Mouse (Mus musculus): Measurements from ENCODE around the gene Bcas3. TPM values are rescaled to one million over a fixed set of nuclear protein-coding genes. Genes with fewer than 3 reads are reported as not detected.

Bcas3 gene
- polyA plus RNA-seq, 1 experiment from 2014 or later, result 31.2 TPM

DNA sequence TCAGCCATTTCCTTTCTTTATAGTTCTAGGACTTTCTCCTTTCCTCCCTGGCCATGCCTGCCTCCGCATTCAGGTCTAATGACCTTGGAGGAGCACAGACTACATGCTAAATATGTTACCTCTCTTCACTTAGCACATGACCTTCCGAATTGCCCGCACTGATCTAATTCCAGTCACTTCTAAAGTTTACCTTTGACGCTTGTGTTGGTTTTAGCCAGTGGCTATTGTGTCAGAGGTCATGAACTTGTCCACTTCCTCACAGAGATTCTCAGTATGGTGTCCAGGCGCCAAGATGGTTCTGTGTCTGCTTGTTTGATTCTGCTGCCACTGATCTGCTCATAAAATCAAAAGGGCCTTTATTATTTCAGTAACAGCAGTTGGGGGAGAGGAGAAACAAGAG is 338.3 kb downstream of the Bcas3 start:
- peaks cover 4% of the 10 kb centered on the region for H3K4me1 ChIP-seq (ENCODE audit: control insufficient read depth, insufficient read depth, low read length)
- no peak overlapping the region for H3K4me3 ChIP-seq (ENCODE audit: low read depth, low read length)
- no peak overlapping the region for H3K9ac ChIP-seq (replicated peaks; ENCODE audit: low read length)
- ATAC-seq (replicated peaks; ENCODE audit: insufficient number of reproducible peaks, low FRiP score, low TSS enrichment, low read depth) (no peak), DNase-seq (ENCODE audit: low spot score) (no peak)
- 23% methylated on average over 5 of the region's 5 CpGs for WGBS
- H3K36me3 ChIP-seq (replicated peaks; ENCODE audit: control insufficient read depth, insufficient read depth, low read depth, low read length), result no peaks in the 10 kb centered on the region
- no peak overlapping the region for H3K4me2 ChIP-seq (ENCODE audit: low read depth, low read length)
- no peak overlapping the region for H3K27ac ChIP-seq (replicated peaks; ENCODE audit: low read depth, low read length)
- H3K27me3 ChIP-seq (ENCODE audit: control insufficient read depth, insufficient read depth, low read length), result no peaks in the 10 kb centered on the region
- H3K9me3 ChIP-seq (replicated peaks; ENCODE audit: control insufficient read depth, low read length), result no peaks in the 10 kb centered on the region

DNA sequence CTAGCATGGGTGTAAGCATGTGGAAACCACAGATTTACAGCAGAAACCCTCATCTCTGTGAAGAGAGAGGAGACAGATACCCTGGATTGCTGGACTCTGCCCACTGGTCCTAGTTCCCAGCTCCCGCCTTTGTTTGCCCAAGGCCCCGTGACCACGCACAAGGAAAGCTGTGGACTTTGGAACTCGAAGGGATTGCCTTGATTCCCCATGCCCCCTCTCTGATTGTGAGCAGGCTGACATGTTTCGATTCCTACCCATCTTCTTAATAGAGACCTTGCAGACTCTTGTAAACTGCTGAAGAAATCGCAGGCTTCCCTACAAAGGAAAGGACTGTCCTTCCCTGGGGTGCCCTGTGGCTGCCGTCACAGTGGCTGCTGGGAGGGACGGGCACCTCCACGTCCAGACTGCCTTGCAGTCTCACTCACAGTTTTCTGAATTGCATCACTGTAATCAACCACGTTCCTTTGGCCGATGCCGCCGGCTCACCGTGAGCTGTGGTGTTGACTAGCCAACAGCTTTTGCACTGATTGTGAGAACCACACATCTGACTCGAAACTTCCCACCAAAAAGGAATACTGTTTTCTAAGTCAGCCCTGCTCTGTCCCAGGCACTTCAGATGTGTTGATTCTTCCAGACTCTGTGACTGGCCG is 342.8 kb downstream of the Bcas3 start:
- peaks cover 9% of the 10 kb centered on the region for H3K4me1 ChIP-seq (ENCODE audit: control insufficient read depth, insufficient read depth, low read length)
- H3K27ac ChIP-seq (replicated peaks; ENCODE audit: low read depth, low read length), result no peak overlapping the region
- H3K4me3 ChIP-seq (ENCODE audit: low read depth, low read length), result no peak overlapping the region
- H3K4me2 ChIP-seq (ENCODE audit: low read depth, low read length), result no peak overlapping the region
- no peaks in the 10 kb centered on the region for H3K27me3 ChIP-seq (ENCODE audit: control insufficient read depth, insufficient read depth, low read length)
- no peaks in the 10 kb centered on the region for H3K9me3 ChIP-seq (replicated peaks; ENCODE audit: control insufficient read depth, low read length)
- no peaks in the 10 kb centered on the region for H3K36me3 ChIP-seq (replicated peaks; ENCODE audit: control insufficient read depth, insufficient read depth, low read depth, low read length)
- DNase-seq (ENCODE audit: low spot score), result no peak
- H3K9ac ChIP-seq (replicated peaks; ENCODE audit: low read length), result no peak overlapping the region
- ATAC-seq (replicated peaks; ENCODE audit: insufficient number of reproducible peaks, low FRiP score, low TSS enrichment, low read depth), result no peak
- WGBS, result 67% methylated on average over 16 of the region's 16 CpGs

DNA sequence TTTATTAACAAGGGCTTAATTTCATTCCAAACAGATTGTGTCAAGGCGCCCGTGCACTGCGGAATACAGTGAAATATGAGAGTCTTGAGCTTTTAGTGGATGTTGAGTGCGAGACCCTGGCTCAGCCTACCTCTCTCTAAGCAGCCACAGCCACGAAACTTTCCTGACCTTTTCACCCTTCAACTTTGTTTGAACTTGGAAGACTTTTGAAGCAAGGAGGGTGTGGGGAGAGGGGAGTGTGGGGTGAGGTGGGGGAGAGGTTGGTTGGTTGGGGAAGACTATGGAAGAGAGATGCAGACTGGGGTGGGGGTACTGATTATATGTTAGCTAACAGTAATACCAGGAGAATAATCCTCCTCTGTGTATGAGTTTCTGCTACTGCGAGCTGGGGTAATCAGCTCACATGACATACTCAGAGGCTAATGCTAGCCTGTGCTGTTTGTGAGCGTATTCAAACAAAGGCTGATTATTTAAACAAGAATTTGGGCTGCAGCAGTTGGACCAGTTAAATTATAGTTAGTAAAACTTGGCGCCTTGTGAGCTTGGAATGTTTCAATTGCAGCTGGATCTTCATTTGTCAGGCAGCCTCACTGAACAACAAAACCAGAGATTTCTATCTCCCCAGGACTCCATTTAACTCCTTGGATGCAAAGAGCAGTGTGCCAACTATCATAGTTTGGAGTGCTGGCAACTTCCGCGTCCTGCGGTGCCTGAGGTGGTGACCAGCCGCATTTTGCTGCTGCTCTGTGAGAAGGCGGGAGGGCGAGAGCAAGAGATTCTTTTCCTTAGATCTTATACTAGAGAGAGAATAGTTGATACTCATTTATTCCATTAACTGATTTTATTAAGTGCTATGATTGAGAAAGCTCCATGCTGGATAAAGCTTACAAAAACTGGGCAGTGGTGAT is 343.8 kb downstream of the Bcas3 start:
- ATAC-seq (replicated peaks; ENCODE audit: insufficient number of reproducible peaks, low FRiP score, low TSS enrichment, low read depth), result peak; percentile 80
- WGBS, result 33% methylated on average over 14 of the region's 14 CpGs
- Histone ChIP-seq H3K27me3 (ENCODE audit: control insufficient read depth, insufficient read depth, low read length) (no peaks in the 10 kb centered on the region), H3K36me3 (replicated peaks; ENCODE audit: control insufficient read depth, insufficient read depth, low read depth, low read length) (no peaks in the 10 kb centered on the region), H3K4me3 (ENCODE audit: low read depth, low read length) (no peak overlapping the region), H3K9me3 (replicated peaks; ENCODE audit: control insufficient read depth, low read length) (no peaks in the 10 kb centered on the region), H3K27ac (replicated peaks; ENCODE audit: low read depth, low read length) (no peak overlapping the region), H3K9ac (replicated peaks; ENCODE audit: low read length) (no peak overlapping the region), H3K4me2 (ENCODE audit: low read depth, low read length) (no peak overlapping the region), H3K4me1 (ENCODE audit: control insufficient read depth, insufficient read depth, low read length) (peaks cover 5% of the 10 kb centered on the region)
- peak; percentile 86 for DNase-seq (ENCODE audit: low spot score)

DNA sequence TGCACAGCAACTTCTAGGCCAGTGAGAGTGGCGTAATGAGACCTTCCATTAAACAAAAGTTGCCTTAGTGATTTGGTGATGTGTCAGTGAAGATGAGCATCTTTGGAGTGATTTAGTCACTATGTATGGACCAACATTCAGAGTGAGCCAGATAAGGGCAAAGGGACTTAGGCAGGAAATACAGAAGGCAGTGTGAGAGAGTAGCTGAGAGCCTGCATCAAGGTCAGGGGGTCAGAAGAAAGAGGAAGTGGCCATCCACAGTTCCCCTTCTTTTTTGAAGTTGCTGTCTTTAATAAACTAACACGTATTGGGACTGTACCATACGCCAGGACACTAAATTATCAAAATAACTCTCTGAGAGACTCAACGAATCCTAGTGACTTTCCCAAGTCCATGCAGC is 344.5 kb downstream of the Bcas3 start:
- no peaks in the 10 kb centered on the region for H3K9me3 ChIP-seq (replicated peaks; ENCODE audit: control insufficient read depth, low read length)
- H3K36me3 ChIP-seq (replicated peaks; ENCODE audit: control insufficient read depth, insufficient read depth, low read depth, low read length), result no peaks in the 10 kb centered on the region
- no peak overlapping the region for H3K4me3 ChIP-seq (ENCODE audit: low read depth, low read length)
- peaks cover 5% of the 10 kb centered on the region for H3K4me1 ChIP-seq (ENCODE audit: control insufficient read depth, insufficient read depth, low read length)
- H3K4me2 ChIP-seq (ENCODE audit: low read depth, low read length), result no peak overlapping the region
- no peak overlapping the region for H3K27ac ChIP-seq (replicated peaks; ENCODE audit: low read depth, low read length)
- no peak for ATAC-seq (replicated peaks; ENCODE audit: insufficient number of reproducible peaks, low FRiP score, low TSS enrichment, low read depth)
- no peaks in the 10 kb centered on the region for H3K27me3 ChIP-seq (ENCODE audit: control insufficient read depth, insufficient read depth, low read length)
- no peak overlapping the region for H3K9ac ChIP-seq (replicated peaks; ENCODE audit: low read length)
- no peak for DNase-seq (ENCODE audit: low spot score)
- WGBS, result 68% methylated on average over 4 of the region's 4 CpGs

DNA sequence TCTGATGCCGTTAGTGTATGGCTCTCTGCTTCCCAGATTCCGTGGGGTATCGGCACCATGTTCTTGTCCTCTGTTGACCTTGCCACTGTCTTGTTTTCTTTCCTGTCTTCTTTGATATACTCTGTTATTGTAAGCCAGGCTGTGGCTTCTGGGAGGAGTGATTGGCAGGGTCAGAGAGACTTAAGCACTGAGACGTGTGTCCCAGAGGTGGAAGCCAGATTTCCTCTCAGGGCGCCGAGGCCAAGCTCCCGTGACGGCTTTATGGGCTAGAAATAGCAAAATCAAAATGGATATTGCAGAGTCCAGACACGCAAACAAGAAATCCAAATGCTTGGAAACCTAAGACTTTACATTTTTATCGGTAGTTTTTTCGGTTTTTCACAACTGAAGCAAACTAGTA is 345.3 kb downstream of the Bcas3 start:
- Histone ChIP-seq H3K4me1 (ENCODE audit: control insufficient read depth, insufficient read depth, low read length) (peaks cover 5% of the 10 kb centered on the region; the same call in 1 of the 2 replicates), H3K4me3 (ENCODE audit: low read depth, low read length) (no peak overlapping the region), H3K9ac (replicated peaks; ENCODE audit: low read length) (no peak overlapping the region), H3K4me2 (ENCODE audit: low read depth, low read length) (no peak overlapping the region), H3K36me3 (replicated peaks; ENCODE audit: control insufficient read depth, insufficient read depth, low read depth, low read length) (no peaks in the 10 kb centered on the region), H3K27me3 (ENCODE audit: control insufficient read depth, insufficient read depth, low read length) (no peaks in the 10 kb centered on the region), H3K27ac (replicated peaks; ENCODE audit: low read depth, low read length) (no peak overlapping the region), H3K9me3 (replicated peaks; ENCODE audit: control insufficient read depth, low read length) (no peaks in the 10 kb centered on the region)
- 47% methylated on average over 11 of the region's 11 CpGs for WGBS
- no peak for DNase-seq (ENCODE audit: low spot score)
- no peak for ATAC-seq (replicated peaks; ENCODE audit: insufficient number of reproducible peaks, low FRiP score, low TSS enrichment, low read depth)

DNA sequence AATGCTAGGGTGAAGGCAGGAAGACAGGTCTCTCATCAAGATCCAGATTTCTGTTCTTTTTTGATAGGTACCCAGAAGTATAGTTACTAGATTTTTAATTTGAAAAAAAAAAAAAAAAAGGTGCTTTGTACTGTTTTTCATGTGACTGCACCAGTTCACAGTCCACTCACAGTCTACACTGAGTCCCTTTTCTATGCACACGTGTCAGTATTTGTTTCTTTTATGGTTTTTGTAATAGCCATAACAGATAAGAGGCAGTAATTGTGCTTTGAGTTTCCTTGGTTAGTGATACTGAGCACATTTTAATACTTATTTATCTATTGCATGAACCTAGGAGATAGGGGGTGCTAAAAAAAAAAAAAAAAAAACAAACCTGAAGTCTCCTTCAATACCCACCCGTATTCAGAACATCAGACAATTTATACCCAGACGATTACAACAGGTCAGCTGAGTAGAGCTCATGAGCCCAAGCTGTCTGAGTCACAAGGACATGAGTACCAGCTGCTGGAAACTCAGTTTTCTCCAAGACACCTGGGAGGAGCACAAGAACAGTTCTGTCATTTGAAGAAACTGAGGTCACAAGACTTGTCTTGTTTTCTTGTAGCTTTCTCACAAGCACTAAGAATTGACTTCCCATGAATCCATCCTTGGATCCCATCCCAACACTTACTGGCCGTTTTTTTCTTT is 351.2 kb downstream of the Bcas3 start:
- H3K27ac ChIP-seq (replicated peaks; ENCODE audit: low read depth, low read length), result no peak overlapping the region
- no peaks in the 10 kb centered on the region for H3K36me3 ChIP-seq (replicated peaks; ENCODE audit: control insufficient read depth, insufficient read depth, low read depth, low read length)
- H3K27me3 ChIP-seq (ENCODE audit: control insufficient read depth, insufficient read depth, low read length), result no peaks in the 10 kb centered on the region
- no peaks in the 10 kb centered on the region for H3K4me1 ChIP-seq (ENCODE audit: control insufficient read depth, insufficient read depth, low read length)
- H3K9me3 ChIP-seq (replicated peaks; ENCODE audit: control insufficient read depth, low read length), result no peaks in the 10 kb centered on the region
- DNase-seq (ENCODE audit: low spot score) (no peak), ATAC-seq (replicated peaks; ENCODE audit: insufficient number of reproducible peaks, low FRiP score, low TSS enrichment, low read depth) (no peak)
- WGBS, result 83% methylated on average over 4 of the region's 4 CpGs
- no peak overlapping the region for H3K4me2 ChIP-seq (ENCODE audit: low read depth, low read length)
- no peak overlapping the region for H3K9ac ChIP-seq (replicated peaks; ENCODE audit: low read length)
- H3K4me3 ChIP-seq (ENCODE audit: low read depth, low read length), result no peak overlapping the region

DNA sequence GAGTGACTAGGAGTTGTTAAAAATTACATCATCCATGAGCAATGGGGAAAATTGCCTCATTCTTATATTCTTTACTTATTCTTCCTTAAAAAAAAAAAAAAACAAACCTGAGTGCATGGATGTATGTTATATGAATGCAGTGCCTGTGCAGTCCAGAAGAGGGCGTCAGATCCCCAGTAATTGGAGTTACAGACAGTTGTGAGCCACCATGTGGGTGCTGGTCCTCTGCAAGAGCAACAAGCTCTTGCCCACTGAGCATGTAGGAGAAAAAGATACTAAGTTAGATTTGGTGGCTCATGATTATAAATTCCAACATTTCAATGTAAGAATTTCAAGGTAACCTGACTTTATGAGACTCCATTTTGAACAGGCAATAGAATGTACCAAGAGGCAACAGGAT is 353.7 kb downstream of the Bcas3 start:
- no peak for ATAC-seq (replicated peaks; ENCODE audit: insufficient number of reproducible peaks, low FRiP score, low TSS enrichment, low read depth)
- H3K27me3 ChIP-seq (ENCODE audit: control insufficient read depth, insufficient read depth, low read length), result no peaks in the 10 kb centered on the region
- 30% methylated on average over 1 of the region's 1 CpGs for WGBS
- H3K4me1 ChIP-seq (ENCODE audit: control insufficient read depth, insufficient read depth, low read length), result no peaks in the 10 kb centered on the region
- DNase-seq (ENCODE audit: low spot score), result no peak
- no peak overlapping the region for H3K4me2 ChIP-seq (ENCODE audit: low read depth, low read length)
- H3K4me3 ChIP-seq (ENCODE audit: low read depth, low read length), result no peak overlapping the region
- H3K9me3 ChIP-seq (replicated peaks; ENCODE audit: control insufficient read depth, low read length), result no peaks in the 10 kb centered on the region
- H3K9ac ChIP-seq (replicated peaks; ENCODE audit: low read length), result no peak overlapping the region
- H3K27ac ChIP-seq (replicated peaks; ENCODE audit: low read depth, low read length), result no peak overlapping the region
- no peaks in the 10 kb centered on the region for H3K36me3 ChIP-seq (replicated peaks; ENCODE audit: control insufficient read depth, insufficient read depth, low read depth, low read length)

DNA sequence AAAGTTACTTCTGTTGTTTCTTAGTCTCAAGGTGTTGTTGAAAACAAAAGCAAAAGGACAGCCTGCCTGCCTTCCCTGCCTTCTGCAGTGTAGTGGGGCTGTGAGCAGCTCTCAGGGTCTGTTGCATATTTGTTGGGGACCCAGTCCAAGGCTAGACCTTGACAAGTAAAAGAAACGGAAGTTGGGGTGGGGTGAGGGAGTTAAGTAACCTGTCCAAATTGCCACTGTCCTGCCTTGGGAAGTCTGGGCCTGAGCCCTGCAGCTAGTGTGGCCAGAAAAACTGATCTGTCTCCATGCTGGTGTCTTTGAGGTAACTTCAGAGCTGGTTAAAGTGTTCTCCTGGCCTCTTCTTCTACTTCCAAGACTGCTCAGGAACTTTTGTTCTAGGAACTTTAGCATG is 354.5 kb downstream of the Bcas3 start:
- no peak overlapping the region for H3K4me2 ChIP-seq (ENCODE audit: low read depth, low read length)
- WGBS, result 92% methylated on average over 1 of the region's 1 CpGs
- no peak overlapping the region for H3K4me3 ChIP-seq (ENCODE audit: low read depth, low read length)
- H3K9ac ChIP-seq (replicated peaks; ENCODE audit: low read length), result no peak overlapping the region
- ATAC-seq (replicated peaks; ENCODE audit: insufficient number of reproducible peaks, low FRiP score, low TSS enrichment, low read depth), result no peak
- H3K9me3 ChIP-seq (replicated peaks; ENCODE audit: control insufficient read depth, low read length), result no peaks in the 10 kb centered on the region
- H3K36me3 ChIP-seq (replicated peaks; ENCODE audit: control insufficient read depth, insufficient read depth, low read depth, low read length), result no peaks in the 10 kb centered on the region
- H3K27ac ChIP-seq (replicated peaks; ENCODE audit: low read depth, low read length), result no peak overlapping the region
- H3K27me3 ChIP-seq (ENCODE audit: control insufficient read depth, insufficient read depth, low read length), result no peaks in the 10 kb centered on the region
- no peak for DNase-seq (ENCODE audit: low spot score)
- no peaks in the 10 kb centered on the region for H3K4me1 ChIP-seq (ENCODE audit: control insufficient read depth, insufficient read depth, low read length)
